Mouse (Mus musculus): ENCODE data around the gene Samd4. TPM values are rescaled to one million over a fixed set of nuclear protein-coding genes. Genes with fewer than 3 reads are reported as not detected.

The Samd4 gene
- total RNA-seq, 2 experiments from 2014 or later = 23.1 to 25.9 TPM

GRCm38 (mm10) chr14:46979172-46979571, 96.5 kb downstream of the Samd4 start:
- intact Hi-C loops (cut with DNase I) = no loop called here
- no peak for DNase-seq (ENCODE audit: low spot score in 2 of 2)

GRCm38 (mm10) chr14:46980736-46981438, 98.2 kb downstream of the Samd4 start:
- intact Hi-C loops (cut with DNase I) = no loop called here
- peak; percentile 65 to 73 for DNase-seq (ENCODE audit: low spot score in 2 of 2)

- intact Hi-C loops (cut with DNase I) = no loop called here
- no peak for DNase-seq (ENCODE audit: low spot score in 2 of 2)
Measured at GRCm38 (mm10) chr14:46982106-46982505, 99.5 kb downstream of the Samd4 start.

GRCm38 (mm10) chr14:46984542-46985125, 102.0 kb downstream of the Samd4 start:
- intact Hi-C loops (cut with DNase I) = no loop called here
- no peak for DNase-seq (ENCODE audit: low spot score in 2 of 2)

- peak in 1 of 2 experiments; percentile 14 for DNase-seq (ENCODE audit: low spot score in 2 of 2)
- intact Hi-C loops (cut with DNase I) = no loop called here
Measured at GRCm38 (mm10) chr14:46989694-46990093, 107.0 kb downstream of the Samd4 start.

GRCm38 (mm10) chr14:46990450-46990849, 107.8 kb downstream of the Samd4 start:
- no peak for DNase-seq (ENCODE audit: low spot score in 2 of 2)

GRCm38 (mm10) chr14:46994704-46995103, 112.0 kb downstream of the Samd4 start:
- DNase-seq (ENCODE audit: low spot score in 2 of 2) = no peak
- intact Hi-C loops (cut with DNase I) = no loop called here

More at GRCm38 (mm10) chr14:46990450-46990849, 107.8 kb downstream of the Samd4 start:
- intact Hi-C loops (cut with DNase I) = no loop called here

GRCm38 (mm10) chr14:46999321-47000025, 116.8 kb downstream of the Samd4 start:
- no peak for DNase-seq (ENCODE audit: low spot score in 2 of 2)
- intact Hi-C loops (cut with DNase I) = loop anchor here (5.0 kb wide), 1 partner anchor 117 kb away; the partner anchor contains the start of gene Samd4

GRCm38 (mm10) chr14:47000096-47000736, 117.6 kb downstream of the Samd4 start:
- intact Hi-C loops (cut with DNase I) = loop anchor here (5.0 kb wide), 1 partner anchor 118 kb away; the partner anchor contains the start of gene Samd4
- no peak for DNase-seq (ENCODE audit: low spot score in 2 of 2)

GRCm38 (mm10) chr14:47000786-47001761, 118.4 kb downstream of the Samd4 start:
- intact Hi-C loops (cut with DNase I) = loop anchor here (5.0 kb wide), 1 partner anchor 119 kb away; the partner anchor contains the start of gene Samd4
- no peak for DNase-seq (ENCODE audit: low spot score in 2 of 2)

GRCm38 (mm10) chr14:47004161-47004560, 121.5 kb downstream of the Samd4 start:
- DNase-seq (ENCODE audit: low spot score in 2 of 2) = peak; percentile 44 to 50
- intact Hi-C loops (cut with DNase I) = loop anchor here (5.0 kb wide), 1 partner anchor 122 kb away; the partner anchor contains the start of gene Samd4

GRCm38 (mm10) chr14:47011171-47012139, 128.8 kb downstream of the Samd4 start:
- intact Hi-C loops (cut with DNase I) = no loop called here

GRCm38 (mm10) chr14:47015618-47016017, 133.0 kb downstream of the Samd4 start:
- intact Hi-C loops (cut with DNase I) = no loop called here
- DNase-seq (ENCODE audit: low spot score in 2 of 2) = no peak

More at GRCm38 (mm10) chr14:47011171-47012139, 128.8 kb downstream of the Samd4 start:
- DNase-seq (ENCODE audit: low spot score in 2 of 2) = peak; percentile 44 to 55

GRCm38 (mm10) chr14:47017658-47018057, 135.0 kb downstream of the Samd4 start:
- DNase-seq (ENCODE audit: low spot score in 2 of 2) = no peak
- intact Hi-C loops (cut with DNase I) = no loop called here

- DNase-seq (ENCODE audit: low spot score in 2 of 2) = no peak
- intact Hi-C loops (cut with DNase I) = no loop called here
Measured at GRCm38 (mm10) chr14:47020886-47021285, 138.2 kb downstream of the Samd4 start.

GRCm38 (mm10) chr14:47023529-47023928, 140.9 kb downstream of the Samd4 start:
- intact Hi-C loops (cut with DNase I) = no loop called here
- no peak for DNase-seq (ENCODE audit: low spot score in 2 of 2)

GRCm38 (mm10) chr14:47027431-47028118, 144.9 kb downstream of the Samd4 start:
- DNase-seq (ENCODE audit: low spot score in 2 of 2) = no peak
- intact Hi-C loops (cut with DNase I) = no loop called here

All from left cerebral cortex, postnatal 14 days (tissue).